Mouse (Mus musculus) left cerebral cortex, postnatal 25 days (tissue): ENCODE measurements around the gene 1700011L22Rik. TPM values are rescaled to one million over a fixed set of nuclear protein-coding genes. Genes with fewer than 3 reads are reported as not detected.

Experiments used
- DNase-seq, 2 experiments: peaks; one replicate each; pipeline ENCODE4 v3.0.0; 2022; ENCODE audit warnings: low spot score in 2 of 2, mixed read lengths in 1 of 2
- intact Hi-C: fragments of 180-260 bp; cut with DNase I; formaldehyde crosslinking; loops from one replicate; pipeline ENCODE4 v1.15.1; 2025
- total RNA-seq, 2 experiments: library from RNA; stranded (reverse); gene quantifications; 2 replicates each; pipeline ENCODE4 v1.2.3; 2021

Gene 1700011L22Rik
- total RNA-seq, 2 experiments from 2014 or later: not detected

GRCm38 (mm10) chr8:79196481-79196880 is 51.9 kb downstream of the 1700011L22Rik start:
- intact Hi-C loops: no loop called here
- DNase-seq: no peak

GRCm38 (mm10) chr8:79190071-79190470 is 58.3 kb downstream of the 1700011L22Rik start:
- no peak for DNase-seq
- intact Hi-C loops: no loop called here

- intact Hi-C loops: no loop called here
- no peak for DNase-seq
Observed at GRCm38 (mm10) chr8:79185488-79185887, 62.9 kb downstream of the 1700011L22Rik start.

DNA sequence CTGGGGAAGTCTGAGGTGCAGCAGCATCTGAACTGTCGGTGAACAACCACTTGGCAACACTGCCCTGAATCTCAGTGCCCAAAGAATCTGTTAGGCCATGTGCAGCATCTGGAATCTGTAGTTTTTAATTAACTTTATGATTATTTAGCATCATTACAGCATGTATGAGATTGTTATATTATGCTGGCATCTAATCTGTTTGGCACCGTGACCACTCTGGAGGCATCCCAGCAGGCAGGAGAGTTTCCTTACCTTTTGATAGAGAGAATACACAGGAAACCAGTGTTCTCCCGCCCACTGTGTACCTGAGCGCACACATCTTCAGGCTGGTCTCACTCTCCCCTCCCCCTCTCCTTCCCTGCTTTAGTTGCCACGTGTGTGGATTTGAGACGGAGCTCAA is 68.7 kb downstream of the 1700011L22Rik start:
- peak in 1 of 2 experiments; percentile 16 for DNase-seq
- intact Hi-C loops: no loop called here

DNA sequence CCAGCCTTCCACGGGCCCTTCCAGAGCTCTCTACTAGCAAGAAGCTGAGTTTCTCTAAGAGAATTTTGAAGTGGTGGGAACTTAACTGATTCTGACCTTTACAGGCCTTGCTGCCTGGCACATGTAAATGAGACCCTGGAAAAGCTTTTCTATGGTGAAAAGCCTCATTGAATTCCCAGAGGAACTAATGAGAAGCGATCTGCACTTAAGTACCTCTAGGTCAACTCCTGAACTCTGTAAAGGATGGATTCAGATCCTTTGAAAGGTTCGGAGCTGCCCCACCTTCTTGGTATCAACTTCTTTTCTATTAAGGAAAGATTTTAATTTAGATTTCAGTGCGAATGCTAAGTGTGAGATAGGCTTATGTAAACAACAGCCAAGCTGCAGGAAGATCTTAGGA is 72.4 kb downstream of the 1700011L22Rik start:
- intact Hi-C loops: no loop called here
- no peak for DNase-seq

- DNase-seq: no peak
- intact Hi-C loops: no loop called here
Observed at GRCm38 (mm10) chr8:79173606-79174005, 74.8 kb downstream of the 1700011L22Rik start.

GRCm38 (mm10) chr8:79165276-79165675 is 83.1 kb downstream of the 1700011L22Rik start:
- intact Hi-C loops: no loop called here
- DNase-seq: no peak

GRCm38 (mm10) chr8:79164336-79164735 is 84.0 kb downstream of the 1700011L22Rik start:
- DNase-seq: no peak
- intact Hi-C loops: no loop called here

- intact Hi-C loops: no loop called here
- peak; percentile 43 to 49 for DNase-seq
Observed at GRCm38 (mm10) chr8:79162533-79163308, 85.6 kb downstream of the 1700011L22Rik start.

- intact Hi-C loops: no loop called here
- no peak for DNase-seq
Observed at GRCm38 (mm10) chr8:79161172-79161778, 87.1 kb downstream of the 1700011L22Rik start.

Other genes starting within 250 kb of the 1700011L22Rik start
- gene Zfp827, start 220.1 kb downstream of the 1700011L22Rik start, total RNA-seq: 10 to 100 TPM; 36.6 to 41.0 TPM
- gene Mmaa, start 46.4 kb upstream of the 1700011L22Rik start, total RNA-seq: 10 to 100 TPM; 24.1 to 27.3 TPM
- 10 to 100 TPM; 29.6 to 33.8 TPM for gene Smad1, start 150.9 kb upstream of the 1700011L22Rik start, total RNA-seq